Mouse (Mus musculus) thymus, adult 2 months (tissue): Measurements from ENCODE around the gene Fap. TPM values are rescaled to one million over a fixed set of nuclear protein-coding genes. Genes with fewer than 3 reads are reported as not detected.

ENCODE experiments used
- DNase-seq: peaks from one replicate; pipeline ENCODE4 v3.0.0; 2021
- H3K27ac ChIP-seq: fragments of 200-500 bp; 2 replicates; pipeline ENCODE4 v1.5.1; 2012; ENCODE audit warnings: low read length, control low read depth; ENCODE audit not compliant: control insufficient read depth, insufficient read depth
- H3K27me3 ChIP-seq: fragments of 200-500 bp; 2 replicates; pipeline ENCODE4 v1.6.1; 2012; ENCODE audit warnings: mild to moderate bottlenecking, low read length, moderate library complexity, mixed read lengths; ENCODE audit not compliant: control insufficient read depth, insufficient read depth
- H3K36me3 ChIP-seq: fragments of 200-500 bp; 2 replicates; pipeline ENCODE4 v1.6.1; 2012; ENCODE audit warnings: mild to moderate bottlenecking, low read length, moderate library complexity; ENCODE audit not compliant: control insufficient read depth, insufficient read depth
- H3K4me1 ChIP-seq: fragments of 200-500 bp; replicated peaks from 2 replicates; pipeline ENCODE4 v1.6.1; 2012; ENCODE audit warnings: low read length; ENCODE audit not compliant: control insufficient read depth, insufficient read depth
- H3K4me3 ChIP-seq: fragments of 200-500 bp; 2 replicates; pipeline ENCODE4 v1.5.1; 2012; ENCODE audit warnings: mild to moderate bottlenecking, low read length, control low read depth, moderate library complexity; ENCODE audit not compliant: control insufficient read depth, insufficient read depth
- CTCF ChIP-seq: fragments of 200-500 bp; IDR thresholded peaks from 2 replicates; pipeline ENCODE4 v1.5.1; 2012; ENCODE audit warnings: mild to moderate bottlenecking, control low read depth, low read length, moderate library complexity, borderline replicate concordance; ENCODE audit not compliant: control insufficient read depth, poor library complexity, insufficient read depth; ENCODE audit errors: extremely low read depth
- POLR2A ChIP-seq: fragments of 200-500 bp; IDR thresholded peaks from 2 replicates; pipeline ENCODE4 v1.6.1; 2012; ENCODE audit warnings: mild to moderate bottlenecking, low read length, control low read depth, moderate library complexity; ENCODE audit not compliant: control insufficient read depth, poor library complexity, insufficient read depth; ENCODE audit errors: extremely low read depth
- WGBS: fragments of 180-500 bp; shearing (Covaris S2); methylation state at CpG from one replicate; pipeline ENCODE4 v1.1.7; 2018; 5-methylcytosine and 5-hydroxymethylcytosine counted together
- polyA plus RNA-seq: library from polyadenylated mRNA; depleted of rRNA; stranded (reverse); fragments of >200 nt; gene quantifications from 2 replicates; pipeline ENCODE4 v1.2.3, GENCODE M21; 2012

Fap gene
- polyA plus RNA-seq, 1 experiment, result 0.58 TPM

DNA sequence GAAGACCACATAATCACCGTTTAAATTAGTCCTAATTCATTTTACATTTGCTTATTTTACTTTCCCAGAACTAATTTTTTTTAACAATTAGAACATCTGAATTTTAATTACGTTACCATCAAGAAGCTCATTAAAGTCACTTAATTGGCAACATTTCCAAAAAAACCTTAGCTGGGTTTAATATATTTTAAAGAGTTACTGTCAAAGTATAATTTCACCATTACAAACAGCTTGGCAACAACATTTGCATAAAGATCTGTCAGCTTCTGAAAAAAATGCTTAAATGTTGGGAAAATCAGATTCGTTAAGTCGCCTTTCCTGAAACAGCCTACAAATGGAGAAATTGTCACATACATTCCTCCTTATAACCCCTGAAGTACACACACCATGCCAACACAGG is 75.8 kb downstream of the Fap start:
- H3K27ac ChIP-seq, result no peak overlapping the region
- no peak overlapping the region for H3K4me3 ChIP-seq
- TF ChIP-seq CTCF (no peak), POLR2A (no peak)
- no peaks in the 10 kb centered on the region for H3K36me3 ChIP-seq
- WGBS, result 95% methylated on average over 4 of the region's 4 CpGs
- no peak for DNase-seq
- no peaks in the 10 kb centered on the region for H3K4me1 ChIP-seq
- H3K27me3 ChIP-seq, result no peaks in the 10 kb centered on the region

DNA sequence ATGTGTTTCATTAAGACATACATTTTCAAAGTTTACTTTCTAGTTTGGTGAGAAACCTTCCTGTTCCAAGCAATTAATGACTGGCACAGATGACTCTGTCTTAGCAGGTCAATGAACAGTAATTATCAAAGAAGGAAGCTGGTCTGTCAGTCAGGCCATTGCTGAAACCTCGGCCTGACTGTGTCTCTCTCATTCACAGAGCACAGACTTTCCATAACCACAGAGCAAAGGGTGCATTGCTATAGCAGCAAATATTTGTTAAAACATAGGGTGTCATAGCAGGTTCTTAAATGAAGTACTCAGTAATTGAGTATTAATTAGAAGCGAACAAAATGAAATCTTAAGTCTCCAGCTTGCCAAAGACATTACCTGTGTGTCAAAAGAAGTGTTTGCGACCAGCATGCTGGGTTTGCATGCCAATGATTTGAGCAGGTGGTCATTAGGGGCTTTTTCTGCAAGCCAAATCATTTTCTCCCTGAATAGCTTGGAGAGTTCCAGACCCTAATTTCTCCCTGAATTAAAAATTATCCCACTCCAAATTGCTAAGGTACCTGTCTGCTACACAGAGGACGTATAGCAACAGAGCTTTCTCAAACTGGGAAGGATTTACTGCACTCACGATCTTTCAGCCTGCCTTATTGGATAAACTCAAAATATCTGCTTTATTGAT is 76.4 kb downstream of the Fap start:
- 92% methylated on average over 5 of the region's 5 CpGs for WGBS
- no peak for TF ChIP-seq POLR2A
- TF ChIP-seq CTCF, result no peak

GRCm38 (mm10) chr2:62495407-62495806 is 78.5 kb downstream of the Fap start:
- H3K27me3 ChIP-seq, result no peaks in the 10 kb centered on the region
- WGBS, result 96% methylated on average over 4 of the region's 4 CpGs
- no peaks in the 10 kb centered on the region for H3K36me3 ChIP-seq
- no peaks in the 10 kb centered on the region for H3K4me1 ChIP-seq
- TF ChIP-seq POLR2A, result no peak
- TF ChIP-seq CTCF, result no peak
- H3K27ac ChIP-seq, result no peak overlapping the region
- no peak overlapping the region for H3K4me3 ChIP-seq
- no peak for DNase-seq

More for the DNA sequence above, 76.4 kb downstream of the Fap start:
- no peak for DNase-seq
- Histone ChIP-seq H3K27ac (no peak overlapping the region), H3K4me3 (no peak overlapping the region), H3K27me3 (no peaks in the 10 kb centered on the region), H3K4me1 (no peaks in the 10 kb centered on the region), H3K36me3 (no peaks in the 10 kb centered on the region)

DNA sequence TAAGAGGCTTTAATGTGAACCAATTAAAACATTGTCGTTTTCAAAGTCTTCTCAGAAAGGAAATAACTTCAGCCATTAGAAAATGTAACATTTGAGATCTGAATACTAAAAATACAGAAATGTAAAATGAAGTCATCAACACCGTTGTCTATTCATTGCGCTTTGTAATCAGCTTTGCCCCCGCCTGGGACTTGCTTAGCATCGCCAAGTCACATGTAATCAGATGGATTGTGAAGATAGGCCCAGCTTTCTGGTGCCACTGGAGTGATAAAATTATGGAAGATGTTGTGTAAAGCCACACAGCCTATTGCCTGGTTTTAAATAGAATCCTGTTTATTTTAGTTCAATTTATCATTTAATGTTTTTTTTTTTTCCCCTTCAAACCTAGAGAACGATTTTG is 84.0 kb downstream of the Fap start:
- Histone ChIP-seq H3K27ac (no peak overlapping the region), H3K27me3 (no peaks in the 10 kb centered on the region), H3K4me3 (no peak overlapping the region), H3K4me1 (no peaks in the 10 kb centered on the region), H3K36me3 (no peaks in the 10 kb centered on the region)
- no peak for TF ChIP-seq CTCF
- no peak for TF ChIP-seq POLR2A
- 92% methylated on average over 6 of the region's 6 CpGs for WGBS
- no peak for DNase-seq

- no peak for TF ChIP-seq CTCF
- no peak for TF ChIP-seq POLR2A
Observed at GRCm38 (mm10) chr2:62484906-62485305, 89.0 kb downstream of the Fap start.

DNA sequence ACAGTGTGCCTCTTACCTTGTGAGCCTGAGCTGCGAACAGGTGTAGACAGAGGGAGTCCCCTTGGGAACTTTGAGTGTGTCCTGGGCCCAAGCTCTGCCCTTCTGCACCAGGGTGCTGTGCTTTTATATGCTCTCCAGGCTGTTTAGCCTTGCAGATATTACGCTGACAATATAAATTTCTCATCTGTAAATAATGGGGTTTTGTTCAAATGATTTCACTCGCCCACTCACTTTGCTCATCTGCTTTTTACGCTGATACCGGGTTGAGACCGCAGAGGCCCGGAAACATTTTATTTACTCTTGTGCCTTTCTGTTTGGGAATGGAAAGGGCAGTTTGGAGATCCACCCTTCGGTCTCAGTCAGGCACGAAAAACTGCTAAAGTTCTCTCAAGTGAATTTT is 90.3 kb downstream of the Fap start, which contains the start of gene Gcg:
TSS of gene Gcg (minus strand) at position 101 of the 400 bp plus-strand sequence.
- H3K4me3 ChIP-seq, result no peak within 1 kb of the TSS
- H3K36me3 ChIP-seq, result no peaks in the 10 kb centered on the region
- no peak for DNase-seq
- TF ChIP-seq CTCF (no peak), POLR2A (no peak)
- WGBS, result 97% methylated on average over 9 of the region's 9 CpGs
- H3K4me1 ChIP-seq, result no peaks in the 10 kb centered on the region
- H3K27me3 ChIP-seq, result no peaks in the 10 kb centered on the region
- no peak within 1 kb of the TSS for H3K27ac ChIP-seq

More at GRCm38 (mm10) chr2:62484906-62485305, 89.0 kb downstream of the Fap start:
- H3K27ac ChIP-seq, result no peak overlapping the region
- no peak for DNase-seq
- no peak overlapping the region for H3K4me3 ChIP-seq
- no peaks in the 10 kb centered on the region for H3K4me1 ChIP-seq
- no peaks in the 10 kb centered on the region for H3K27me3 ChIP-seq
- no peaks in the 10 kb centered on the region for H3K36me3 ChIP-seq
- 97% methylated on average over 3 of the region's 3 CpGs for WGBS
